Mouse (Mus musculus): ENCODE measurements around the gene Prss32. TPM values are rescaled to one million over a fixed set of nuclear protein-coding genes. Genes with fewer than 3 reads are reported as not detected.
A peak's percentile ranks its signal among the peaks of the same experiment; 100 is the strongest.
"Not testable (repeated sequence)": the region's sequence is repeated elsewhere in the genome, so short reads cannot be mapped to it uniquely, and the experiment has no call there.

Gene Prss32
- total and polyA plus RNA-seq, 2 experiments from 2014 or later: 0.23 TPM; not detected in 1

DNA sequence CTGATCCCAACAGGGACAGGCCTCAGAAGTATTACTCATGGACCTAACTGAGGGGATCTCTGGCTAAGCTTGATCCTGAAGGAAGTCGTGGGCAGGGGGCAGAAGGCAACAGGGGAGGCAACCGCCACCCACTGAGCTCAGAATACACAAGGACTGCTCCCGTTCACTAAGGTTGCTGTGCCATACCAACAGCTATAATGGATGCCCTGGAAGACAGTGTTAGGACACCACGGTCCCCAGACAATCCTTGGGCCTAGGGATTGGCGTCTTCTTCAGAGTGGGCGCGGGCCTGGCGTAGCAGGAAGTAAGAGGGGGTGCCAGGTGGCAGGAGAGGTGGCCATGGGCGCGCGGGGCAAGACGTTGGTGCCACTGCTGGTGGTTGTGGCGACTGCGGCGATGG is 24.1 kb downstream of the Prss32 start, which contains the start of gene Prss21:
TSS of gene Prss21 (plus strand) at position 301 of the 400 bp plus-strand sequence.
- Histone ChIP-seq H3K4me3 (ENCODE audit: low read depth, low read length) (no peak within 1 kb of the TSS), H3K27me3 (ENCODE audit: insufficient read depth, low read length) (no peaks in the 10 kb centered on the region), H3K4me1 (ENCODE audit: insufficient read depth, low read length) (no peaks in the 10 kb centered on the region), H3K27ac (ENCODE audit: low read depth, low read length) (no peak within 1 kb of the TSS), H3K4me2 (ENCODE audit: low read depth, low read length, poor library complexity, severe bottlenecking) (no peak within 1 kb of the TSS), H3K36me3 (ENCODE audit: insufficient read depth, low read length) (no peaks in the 10 kb centered on the region), H3K9me3 (ENCODE audit: low read length) (no peaks in the 10 kb centered on the region), H3K9ac (replicated peaks; ENCODE audit: low read length, poor library complexity, severe bottlenecking) (no peak within 1 kb of the TSS)
- WGBS: 84% methylated on average over 15 of the region's 15 CpGs
- ATAC-seq (ENCODE audit: low FRiP score) (no peak), DNase-seq (ENCODE audit: low spot score) (no peak)
- TF ChIP-seq CTCF (IDR thresholded peaks at IDR 0.05): no peak

DNA sequence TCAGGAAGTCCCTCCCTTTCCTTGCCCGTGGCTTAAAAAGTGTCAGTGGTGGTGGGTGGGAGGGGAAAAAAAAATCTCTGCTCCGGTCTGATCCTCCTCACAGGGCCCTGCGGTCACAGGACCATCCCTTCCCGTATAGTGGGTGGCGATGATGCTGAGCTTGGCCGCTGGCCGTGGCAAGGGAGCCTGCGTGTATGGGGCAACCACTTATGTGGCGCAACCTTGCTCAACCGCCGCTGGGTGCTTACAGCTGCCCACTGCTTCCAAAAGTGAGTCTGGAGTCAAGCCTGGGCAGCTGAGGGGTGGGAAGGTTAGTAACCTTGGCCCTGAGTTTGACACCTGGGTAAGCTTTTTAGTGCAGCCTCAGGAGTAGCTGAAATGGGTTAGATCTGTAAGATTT is 24.9 kb downstream of the Prss32 start:
- TF ChIP-seq CTCF (IDR thresholded peaks at IDR 0.05): no peak
- Histone ChIP-seq H3K9me3 (ENCODE audit: low read length) (no peaks in the 10 kb centered on the region), H3K27me3 (ENCODE audit: insufficient read depth, low read length) (no peaks in the 10 kb centered on the region), H3K4me3 (ENCODE audit: low read depth, low read length) (no peak overlapping the region), H3K36me3 (ENCODE audit: insufficient read depth, low read length) (no peaks in the 10 kb centered on the region), H3K4me2 (ENCODE audit: low read depth, low read length, poor library complexity, severe bottlenecking) (no peak overlapping the region), H3K9ac (replicated peaks; ENCODE audit: low read length, poor library complexity, severe bottlenecking) (no peak overlapping the region), H3K27ac (ENCODE audit: low read depth, low read length) (no peak overlapping the region), H3K4me1 (ENCODE audit: insufficient read depth, low read length) (no peaks in the 10 kb centered on the region)
- no peak for DNase-seq (ENCODE audit: low spot score)
- ATAC-seq (ENCODE audit: low FRiP score): no peak
- WGBS: 90% methylated on average over 11 of the region's 11 CpGs

DNA sequence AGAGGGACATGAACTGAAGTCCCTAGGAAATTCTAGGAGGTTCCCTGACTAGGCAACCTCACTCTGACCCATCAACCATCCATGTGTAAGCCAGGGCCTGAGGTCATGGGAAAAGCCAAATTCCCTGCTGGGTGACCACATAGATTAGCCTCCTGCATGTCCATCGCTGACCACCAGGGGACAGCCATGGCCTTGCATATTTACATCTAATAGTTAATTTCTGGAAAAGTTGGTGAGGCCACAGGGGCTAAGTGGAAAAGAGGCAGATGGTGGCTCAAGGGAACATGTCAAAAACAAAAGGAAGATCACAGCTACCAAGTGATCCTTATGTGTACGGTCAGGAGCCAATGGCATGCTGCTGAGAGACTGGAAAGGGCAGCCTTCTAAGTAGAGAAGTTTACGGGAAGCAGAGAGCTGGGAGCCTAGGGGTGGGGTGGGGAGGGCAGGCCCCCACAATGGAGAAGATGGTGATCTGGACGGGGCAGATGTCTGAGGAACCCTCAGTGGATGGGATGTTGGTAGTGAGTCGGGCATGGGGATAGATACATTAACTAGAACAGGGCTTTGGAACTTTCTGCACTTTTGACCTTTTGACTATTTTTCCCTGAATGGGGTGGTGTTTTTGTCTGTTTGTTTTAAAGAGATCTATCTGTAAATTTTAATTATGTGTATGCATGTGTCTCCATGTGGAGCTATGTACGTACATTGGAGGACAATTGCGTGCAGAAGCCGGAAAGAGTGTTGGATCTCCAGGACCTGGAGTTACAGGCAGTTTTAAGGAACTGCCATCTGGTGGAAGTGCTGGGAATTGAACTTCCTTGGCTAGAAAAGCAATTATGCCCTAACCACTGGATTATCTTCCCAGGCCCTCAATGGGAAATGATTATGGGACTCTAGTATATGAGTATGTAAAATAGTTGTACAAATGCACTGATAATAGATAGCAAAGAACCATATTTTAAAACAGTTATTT is 30.5 kb downstream of the Prss32 start:
- WGBS: 42% methylated on average over 8 of the region's 8 CpGs
- TF ChIP-seq CTCF (IDR thresholded peaks at IDR 0.05): peak; percentile 78
- ATAC-seq (ENCODE audit: low FRiP score): 0 out of 2 replicates have a peak, but pooled peaks have one; percentile 28

DNA sequence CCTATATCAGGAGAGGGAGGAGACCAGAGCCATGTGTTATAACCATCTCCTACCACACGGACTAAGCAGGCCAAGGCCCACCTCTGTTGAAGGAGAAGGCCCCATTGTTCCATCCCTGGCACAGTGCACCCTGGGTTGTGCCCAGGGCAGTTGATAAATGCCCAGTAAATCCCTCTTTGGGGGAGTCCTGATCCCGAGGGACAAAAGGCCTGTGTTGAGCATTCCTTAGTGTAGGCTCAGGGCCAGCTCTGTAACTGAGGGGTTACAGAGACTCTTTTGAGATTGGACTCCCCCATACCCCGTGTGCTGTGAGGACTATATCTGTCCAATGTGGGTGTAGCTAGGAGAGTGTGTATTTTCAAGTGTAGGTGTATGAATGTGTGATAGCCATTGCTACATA is 33.1 kb downstream of the Prss32 start:
- Histone ChIP-seq H3K27ac (ENCODE audit: low read depth, low read length) (no peak overlapping the region), H3K4me3 (ENCODE audit: low read depth, low read length) (no peak overlapping the region), H3K4me1 (ENCODE audit: insufficient read depth, low read length) (no peaks in the 10 kb centered on the region), H3K36me3 (ENCODE audit: insufficient read depth, low read length) (no peaks in the 10 kb centered on the region), H3K27me3 (ENCODE audit: insufficient read depth, low read length) (no peaks in the 10 kb centered on the region), H3K9me3 (ENCODE audit: low read length) (no peaks in the 10 kb centered on the region), H3K9ac (replicated peaks; ENCODE audit: low read length, poor library complexity, severe bottlenecking) (no peak overlapping the region), H3K4me2 (ENCODE audit: low read depth, low read length, poor library complexity, severe bottlenecking) (no peak overlapping the region)
- DNase-seq (ENCODE audit: low spot score): peak; percentile 75
- peak; percentile 84 for ATAC-seq (ENCODE audit: low FRiP score)
- no peak for TF ChIP-seq CTCF (IDR thresholded peaks at IDR 0.05)
- 49% methylated on average over 3 of the region's 3 CpGs for whole genome bisulfite sequencing

More for the DNA sequence above, 30.5 kb downstream of the Prss32 start:
- H3K4me2 ChIP-seq (ENCODE audit: low read depth, low read length, poor library complexity, severe bottlenecking): no peak overlapping the region
- no peak overlapping the region for H3K27ac ChIP-seq (ENCODE audit: low read depth, low read length)
- H3K27me3 ChIP-seq (ENCODE audit: insufficient read depth, low read length): no peaks in the 10 kb centered on the region
- no peaks in the 10 kb centered on the region for H3K4me1 ChIP-seq (ENCODE audit: insufficient read depth, low read length)
- peak; percentile 49 for DNase-seq (ENCODE audit: low spot score)
- no peak overlapping the region for H3K9ac ChIP-seq (replicated peaks; ENCODE audit: low read length, poor library complexity, severe bottlenecking)
- no peaks in the 10 kb centered on the region for H3K36me3 ChIP-seq (ENCODE audit: insufficient read depth, low read length)
- no peak overlapping the region for H3K4me3 ChIP-seq (ENCODE audit: low read depth, low read length)
- no peaks in the 10 kb centered on the region for H3K9me3 ChIP-seq (ENCODE audit: low read length)

DNA sequence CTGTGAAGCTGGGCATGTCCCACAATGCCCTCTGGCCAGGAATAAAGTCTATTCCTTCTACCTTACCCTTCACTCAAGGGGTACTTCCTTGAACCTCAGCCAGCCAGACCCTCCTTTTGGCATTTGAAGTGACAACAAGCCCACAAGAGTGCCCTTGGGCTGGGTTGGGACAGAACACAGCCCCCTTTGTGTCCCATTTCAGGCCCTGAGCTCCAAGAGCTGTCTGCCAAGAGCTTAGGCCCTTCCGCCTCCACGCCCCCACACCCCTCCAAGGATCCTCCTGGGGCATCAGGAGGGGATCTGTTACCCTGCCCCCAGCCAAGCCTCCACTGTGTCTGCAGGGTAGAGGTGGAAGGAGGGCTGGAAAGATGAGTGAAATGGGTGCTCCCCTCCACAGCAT is 33.5 kb downstream of the Prss32 start:
- Histone ChIP-seq H3K27me3 (ENCODE audit: insufficient read depth, low read length) (no peaks in the 10 kb centered on the region), H3K9me3 (ENCODE audit: low read length) (no peaks in the 10 kb centered on the region), H3K9ac (replicated peaks; ENCODE audit: low read length, poor library complexity, severe bottlenecking) (no peak overlapping the region), H3K4me1 (ENCODE audit: insufficient read depth, low read length) (no peaks in the 10 kb centered on the region), H3K27ac (ENCODE audit: low read depth, low read length) (no peak overlapping the region; the same call in 1 of the 2 replicates), H3K4me2 (ENCODE audit: low read depth, low read length, poor library complexity, severe bottlenecking) (no peak overlapping the region), H3K36me3 (ENCODE audit: insufficient read depth, low read length) (no peaks in the 10 kb centered on the region), H3K4me3 (ENCODE audit: low read depth, low read length) (no peak overlapping the region)
- TF ChIP-seq CTCF (IDR thresholded peaks at IDR 0.05): no peak
- 69% methylated on average over 2 of the region's 2 CpGs for WGBS
- DNase-seq (ENCODE audit: low spot score) (peak; percentile 34), ATAC-seq (ENCODE audit: low FRiP score) (peak; percentile 80)

DNA sequence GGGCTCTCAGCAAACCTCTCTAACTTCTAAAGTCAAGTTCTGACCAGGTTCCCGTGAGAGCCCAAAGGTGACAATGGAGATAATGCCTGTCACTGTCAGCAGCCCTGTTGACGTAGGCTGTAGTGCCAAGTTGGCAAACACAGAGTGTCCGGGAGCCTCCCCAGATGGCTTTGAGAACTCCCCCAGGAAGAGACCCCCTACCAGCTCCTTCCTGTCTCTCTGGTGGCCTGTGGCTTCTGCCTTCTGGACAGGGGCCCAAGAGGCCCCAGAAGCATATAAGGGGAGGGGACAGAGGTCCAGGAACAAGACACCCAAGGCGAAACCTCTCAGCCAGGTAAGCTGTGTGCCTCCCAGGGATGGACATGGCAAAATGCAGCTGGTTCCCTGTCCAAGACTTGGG is 36.9 kb downstream of the Prss32 start, which contains the start of the genes Dcpp1 and Dcpp2:
TSS of gene Dcpp1 (plus strand) at position 301 of the 400 bp plus-strand sequence.
TSS of gene Dcpp2 (plus strand) at position 305 of the 400 bp plus-strand sequence.
- not testable (repeated sequence) for H3K27ac ChIP-seq (ENCODE audit: low read depth, low read length); H3K4me2 ChIP-seq (ENCODE audit: low read depth, low read length, poor library complexity, severe bottlenecking); ATAC-seq (ENCODE audit: low FRiP score); H3K36me3 ChIP-seq (ENCODE audit: insufficient read depth, low read length); H3K9ac ChIP-seq (replicated peaks; ENCODE audit: low read length, poor library complexity, severe bottlenecking); H3K4me3 ChIP-seq (ENCODE audit: low read depth, low read length); H3K4me1 ChIP-seq (ENCODE audit: insufficient read depth, low read length); H3K27me3 ChIP-seq (ENCODE audit: insufficient read depth, low read length); H3K9me3 ChIP-seq (ENCODE audit: low read length); DNase-seq (ENCODE audit: low spot score)
- WGBS: 69% methylated on average over 4 of the region's 4 CpGs

Small RNA genes lying within 50 kb of the gene (microRNA-seq; reads per million reads assigned to microRNA genes)
- gene Mir5125 (ENCODE audit: borderline number of aligned reads): 2.7 reads per million

Other genes starting within 250 kb of the Prss32 start
- 36.2 and 48.2 TPM in 2 replicates for gene Zfp13, start 244.4 kb upstream of the Prss32 start, total RNA-seq (2014; rRNA removed)
- gene Zfp13, start 244.4 kb upstream of the Prss32 start, polyA plus RNA-seq (2015; fragmentation: Nextera tagmentation; extraction: Ambion mirVana): 23.3 and 26.3 TPM in 2 replicates
- not detected in 2 replicates for gene Zscan10, start 243.0 kb upstream of the Prss32 start, total RNA-seq (2014; rRNA removed)
- not detected in 2 replicates for gene Zscan10, start 243.0 kb upstream of the Prss32 start, polyA plus RNA-seq (2015; fragmentation: Nextera tagmentation; extraction: Ambion mirVana)
- gene Mmp25, start 198.6 kb upstream of the Prss32 start, total RNA-seq (2014; rRNA removed): 0.33 and 0.66 TPM in 2 replicates
- gene Mmp25, start 198.6 kb upstream of the Prss32 start, polyA plus RNA-seq (2015; fragmentation: Nextera tagmentation; extraction: Ambion mirVana): 0.98 and 1.0 TPM in 2 replicates
- gene Bicdl2, start 183.3 kb upstream of the Prss32 start, total RNA-seq (2014; rRNA removed): not detected in 2 replicates
- 0.10 TPM in 1 of 2 replicates, not detected in the other for gene Bicdl2, start 183.3 kb upstream of the Prss32 start, polyA plus RNA-seq (2015; fragmentation: Nextera tagmentation; extraction: Ambion mirVana)
- gene Hcfc1r1, start 170.3 kb upstream of the Prss32 start, total RNA-seq (2014; rRNA removed): 87.3 and 194 TPM in 2 replicates
- gene Hcfc1r1, start 170.3 kb upstream of the Prss32 start, polyA plus RNA-seq (2015; fragmentation: Nextera tagmentation; extraction: Ambion mirVana): 210 and 212 TPM in 2 replicates
- gene Thoc6, start 170.0 kb upstream of the Prss32 start, total RNA-seq (2014; rRNA removed): 16.7 and 21.5 TPM in 2 replicates
- gene Thoc6, start 170.0 kb upstream of the Prss32 start, polyA plus RNA-seq (2015; fragmentation: Nextera tagmentation; extraction: Ambion mirVana): 21.1 and 23.2 TPM in 2 replicates
- gene Tnfrsf12a, start 166.4 kb upstream of the Prss32 start, total RNA-seq (2014; rRNA removed): 3.9 and 4.2 TPM in 2 replicates
- 3.3 TPM in 2 replicates for gene Tnfrsf12a, start 166.4 kb upstream of the Prss32 start, polyA plus RNA-seq (2015; fragmentation: Nextera tagmentation; extraction: Ambion mirVana)
- gene Cldn6, start 164.6 kb upstream of the Prss32 start, total RNA-seq (2014; rRNA removed): 0.60 and 0.99 TPM in 2 replicates
- gene Cldn6, start 164.6 kb upstream of the Prss32 start, polyA plus RNA-seq (2015; fragmentation: Nextera tagmentation; extraction: Ambion mirVana): 0.31 and 0.56 TPM in 2 replicates
- gene Cldn9, start 159.8 kb upstream of the Prss32 start, total RNA-seq (2014; rRNA removed): 0.19 and 0.55 TPM in 2 replicates
- gene Cldn9, start 159.8 kb upstream of the Prss32 start, polyA plus RNA-seq (2015; fragmentation: Nextera tagmentation; extraction: Ambion mirVana): 0.25 TPM in 1 of 2 replicates, not detected in the other
- 0.19 TPM in 1 of 2 replicates, not detected in the other for gene 1520401A03Rik, start 121.1 kb upstream of the Prss32 start, total RNA-seq (2014; rRNA removed)
- 0.15 TPM in 1 of 2 replicates, not detected in the other for gene 1520401A03Rik, start 121.1 kb upstream of the Prss32 start, polyA plus RNA-seq (2015; fragmentation: Nextera tagmentation; extraction: Ambion mirVana)
- gene Pkmyt1, start 117.5 kb upstream of the Prss32 start, total RNA-seq (2014; rRNA removed): 18.3 and 18.4 TPM in 2 replicates
- 18.0 and 18.3 TPM in 2 replicates for gene Pkmyt1, start 117.5 kb upstream of the Prss32 start, polyA plus RNA-seq (2015; fragmentation: Nextera tagmentation; extraction: Ambion mirVana)
- 83.6 and 103 TPM in 2 replicates for gene Paqr4, start 103.0 kb upstream of the Prss32 start, total RNA-seq (2014; rRNA removed)
- gene Paqr4, start 103.0 kb upstream of the Prss32 start, polyA plus RNA-seq (2015; fragmentation: Nextera tagmentation; extraction: Ambion mirVana): 66.0 and 73.8 TPM in 2 replicates
- gene Kremen2, start 98.0 kb upstream of the Prss32 start, total RNA-seq (2014; rRNA removed): 0.38 and 2.5 TPM in 2 replicates
- gene Kremen2, start 98.0 kb upstream of the Prss32 start, polyA plus RNA-seq (2015; fragmentation: Nextera tagmentation; extraction: Ambion mirVana): 1.3 TPM in 2 replicates
- 248 and 253 TPM in 2 replicates for gene Flywch1, start 72.3 kb upstream of the Prss32 start, total RNA-seq (2014; rRNA removed)
- gene Flywch1, start 72.3 kb upstream of the Prss32 start, polyA plus RNA-seq (2015; fragmentation: Nextera tagmentation; extraction: Ambion mirVana): 188 TPM in 2 replicates
- gene Flywch2, start 57.8 kb upstream of the Prss32 start, total RNA-seq (2014; rRNA removed): 94.8 and 96.5 TPM in 2 replicates
- gene Flywch2, start 57.8 kb upstream of the Prss32 start, polyA plus RNA-seq (2015; fragmentation: Nextera tagmentation; extraction: Ambion mirVana): 128 and 133 TPM in 2 replicates
- 162 and 196 TPM in 2 replicates for gene Srrm2, start 53.3 kb upstream of the Prss32 start, total RNA-seq (2014; rRNA removed)
- gene Srrm2, start 53.3 kb upstream of the Prss32 start, polyA plus RNA-seq (2015; fragmentation: Nextera tagmentation; extraction: Ambion mirVana): 351 and 443 TPM in 2 replicates
- gene Elob, start 14.7 kb upstream of the Prss32 start, total RNA-seq (2014; rRNA removed): 1,027 and 1,129 TPM in 2 replicates
- 1,525 and 1,526 TPM in 2 replicates for gene Elob, start 14.7 kb upstream of the Prss32 start, polyA plus RNA-seq (2015; fragmentation: Nextera tagmentation; extraction: Ambion mirVana)
- not detected in 2 replicates for gene Prss33, start 7.8 kb upstream of the Prss32 start, total RNA-seq (2014; rRNA removed)
- 0.17 TPM in 1 of 2 replicates, not detected in the other for gene Prss33, start 7.8 kb upstream of the Prss32 start, polyA plus RNA-seq (2015; fragmentation: Nextera tagmentation; extraction: Ambion mirVana)
- 0.11 and 1.8 TPM in 2 replicates for gene Prss41, start 317 bp downstream of the Prss32 start, total RNA-seq (2014; rRNA removed)
- gene Prss41, start 317 bp downstream of the Prss32 start, polyA plus RNA-seq (2015; fragmentation: Nextera tagmentation; extraction: Ambion mirVana): 1.3 and 2.2 TPM in 2 replicates
- gene Prss21, start 24.2 kb downstream of the Prss32 start, total RNA-seq (2014; rRNA removed): not detected in 2 replicates
- gene Prss21, start 24.2 kb downstream of the Prss32 start, polyA plus RNA-seq (2015; fragmentation: Nextera tagmentation; extraction: Ambion mirVana): not detected in 2 replicates
- gene Dcpp1, start 37.0 kb downstream of the Prss32 start, total RNA-seq (2014; rRNA removed): 2.0 TPM in 1 of 2 replicates, not detected in the other
- gene Dcpp1, start 37.0 kb downstream of the Prss32 start, polyA plus RNA-seq (2015; fragmentation: Nextera tagmentation; extraction: Ambion mirVana): not detected in 2 replicates
- not detected in 2 replicates for gene Dcpp2, start 37.0 kb downstream of the Prss32 start, total RNA-seq (2014; rRNA removed)
- gene Dcpp2, start 37.0 kb downstream of the Prss32 start, polyA plus RNA-seq (2015; fragmentation: Nextera tagmentation; extraction: Ambion mirVana): not detected in 2 replicates
- gene Dcpp3, start 73.6 kb downstream of the Prss32 start, total RNA-seq (2014; rRNA removed): not detected in 2 replicates
- not detected in 2 replicates for gene Dcpp3, start 73.6 kb downstream of the Prss32 start, polyA plus RNA-seq (2015; fragmentation: Nextera tagmentation; extraction: Ambion mirVana)
- gene Sbp, start 97.8 kb downstream of the Prss32 start, total RNA-seq (2014; rRNA removed): not detected in 2 replicates
- gene Sbp, start 97.8 kb downstream of the Prss32 start, polyA plus RNA-seq (2015; fragmentation: Nextera tagmentation; extraction: Ambion mirVana): not detected in 2 replicates
- not detected in 2 replicates for gene Sbpl, start 111.4 kb downstream of the Prss32 start, total RNA-seq (2014; rRNA removed)
- not detected in 2 replicates for gene Sbpl, start 111.4 kb downstream of the Prss32 start, polyA plus RNA-seq (2015; fragmentation: Nextera tagmentation; extraction: Ambion mirVana)
- 1.8 TPM in 1 of 2 replicates, not detected in the other for gene Prss30, start 136.7 kb downstream of the Prss32 start, total RNA-seq (2014; rRNA removed)
- gene Prss30, start 136.7 kb downstream of the Prss32 start, polyA plus RNA-seq (2015; fragmentation: Nextera tagmentation; extraction: Ambion mirVana): 0.15 and 0.17 TPM in 2 replicates
- not detected in 2 replicates for gene Prss22, start 154.2 kb downstream of the Prss32 start, total RNA-seq (2014; rRNA removed)
- gene Prss22, start 154.2 kb downstream of the Prss32 start, polyA plus RNA-seq (2015; fragmentation: Nextera tagmentation; extraction: Ambion mirVana): 0.17 TPM in 1 of 2 replicates, not detected in the other
- gene Prss27, start 194.3 kb downstream of the Prss32 start, total RNA-seq (2014; rRNA removed): not detected in 2 replicates
- gene Prss27, start 194.3 kb downstream of the Prss32 start, polyA plus RNA-seq (2015; fragmentation: Nextera tagmentation; extraction: Ambion mirVana): not detected in 2 replicates
- 92.0 and 99.8 TPM in 2 replicates for gene Kctd5, start 229.6 kb downstream of the Prss32 start, total RNA-seq (2014; rRNA removed)
- 80.2 and 81.3 TPM in 2 replicates for gene Kctd5, start 229.6 kb downstream of the Prss32 start, polyA plus RNA-seq (2015; fragmentation: Nextera tagmentation; extraction: Ambion mirVana)